Mouse (Mus musculus) MEL (cell line): ENCODE data around the gene Kpnb1.

Experiments
- CHD2 ChIP-seq: IDR thresholded peaks from 2 replicates; pipeline ENCODE4 v1.6.1; 2011; ENCODE audit warnings: low read length, improper control_type of control experiment
- CTCF ChIP-seq, 3 experiments: IDR thresholded peaks in 2 of 3; conservative IDR thresholded peaks in 1 of 3; 2 replicates each; pipeline ENCODE4 v1.5.1; 2011 to 2012; ENCODE audit warnings: low read length in 3 of 3, low read depth in 2 of 3, mild to moderate bottlenecking in 2 of 3, improper control_type of control experiment in 1 of 3, inconsistent platforms in 1 of 3, mixed read lengths in 1 of 3, moderate library complexity in 1 of 3; ENCODE audit not compliant: control insufficient read depth in 1 of 3, insufficient read depth in 1 of 3, poor library complexity in 1 of 3, severe bottlenecking in 1 of 3
- E2F4 ChIP-seq: IDR thresholded peaks from 2 replicates; pipeline ENCODE4 v1.6.1; 2011; ENCODE audit warnings: low read depth, low read length, improper control_type of control experiment, borderline replicate concordance
- EP300 ChIP-seq, 2 experiments: IDR thresholded peaks; 2 replicates each; pipeline ENCODE4 v1.6.1; 2011; ENCODE audit warnings: improper control_type of control experiment in 2 of 2, low read length in 2 of 2, low read depth in 1 of 2, mild to moderate bottlenecking in 1 of 2
- GATA1 ChIP-seq: IDR thresholded peaks from 2 replicates; pipeline ENCODE4 v1.6.1; 2011; ENCODE audit warnings: low read depth, low read length, improper control_type of control experiment
- KAT2A ChIP-seq: conservative IDR thresholded peaks from 2 replicates; pipeline ENCODE4 v1.6.1; 2012; ENCODE audit warnings: low read depth, low read length, improper control_type of control experiment, inconsistent platforms
- MXI1 ChIP-seq: IDR thresholded peaks from 2 replicates; pipeline ENCODE4 v1.6.1; 2011; ENCODE audit warnings: mild to moderate bottlenecking, low read depth, low read length, improper control_type of control experiment
- POLR2A ChIP-seq, 2 experiments: IDR thresholded peaks; 2 replicates each; pipeline ENCODE4 v1.6.1; 2011 to 2012; ENCODE audit warnings: low read length in 2 of 2, mild to moderate bottlenecking in 2 of 2, control low read depth in 1 of 2, improper control_type of control experiment in 1 of 2, low read depth in 1 of 2, moderate library complexity in 1 of 2; ENCODE audit not compliant: control insufficient read depth in 1 of 2, insufficient read depth in 1 of 2, poor library complexity in 1 of 2
- TAL1 ChIP-seq: IDR thresholded peaks from 2 replicates; pipeline ENCODE4 v1.6.1; 2012; ENCODE audit warnings: mild to moderate bottlenecking, inconsistent platforms, low read length, moderate library complexity, mixed read lengths
- TCF12 ChIP-seq: IDR thresholded peaks from 2 replicates; pipeline ENCODE4 v1.6.1; 2014; ENCODE audit warnings: low read depth, mild to moderate bottlenecking, inconsistent platforms, low read length, improper control_type of control experiment, moderate library complexity

- TF ChIP-seq CHD2 (no peak), POLR2A (IDR thresholded peaks at IDR 0.05; ENCODE audit: control insufficient read depth in 1 of 2, insufficient read depth in 1 of 2, low read depth in 1 of 2, low read length in 2 of 2, poor library complexity in 1 of 2) (no peak), CTCF (IDR thresholded peaks at IDR 0.05 in 2 of 3, conservative IDR thresholded peaks at IDR 0.05 in 1 of 3; ENCODE audit: control insufficient read depth in 1 of 3, insufficient read depth in 1 of 3, low read depth in 2 of 3, low read length in 3 of 3, poor library complexity in 1 of 3, severe bottlenecking in 1 of 3) (no peak), EP300 (IDR thresholded peaks at IDR 0.05; ENCODE audit: low read depth in 1 of 2, low read length in 2 of 2) (no peak), TAL1 (no peak), GATA1 (no peak), E2F4 (no peak), KAT2A (no peak), MXI1 (no peak), TCF12 (no peak)
Observed at GRCm38 (mm10) chr11:97148591-97148990, 39.1 kb downstream of the Kpnb1 start.
